In the genomic region with DNA sequence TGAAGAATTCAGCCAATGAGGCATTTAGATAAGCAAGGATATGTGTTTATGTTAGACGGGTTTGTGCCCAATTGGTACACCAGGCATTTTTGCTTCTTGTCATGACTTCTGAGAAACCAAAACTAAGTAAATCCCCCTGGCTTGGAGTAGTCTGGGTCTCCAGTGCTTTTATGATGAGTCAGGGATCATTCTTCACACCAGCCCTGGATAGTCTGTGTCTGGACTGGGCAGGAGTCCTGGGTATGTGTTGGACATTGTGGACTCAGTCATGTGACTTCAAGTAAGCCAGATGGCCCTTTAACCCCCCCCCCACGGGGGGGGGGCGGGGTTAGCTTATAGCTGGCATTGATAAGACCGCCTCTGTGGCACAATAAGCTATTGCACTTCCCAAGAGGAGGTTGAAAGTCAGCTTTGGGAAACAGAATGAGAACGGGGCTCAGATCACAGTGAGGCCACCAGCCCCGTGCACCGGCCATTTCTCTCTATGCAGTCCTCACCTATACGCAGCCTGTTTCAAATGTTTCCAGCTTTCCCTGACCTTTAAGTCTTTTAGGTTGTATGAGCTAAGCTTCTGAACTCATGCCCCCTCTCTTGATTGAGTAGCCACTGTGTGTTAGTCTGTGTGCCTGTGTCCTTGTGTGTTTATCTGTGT, we compare ENCODE assay signal across 7 mouse cellular contexts.
DNase-seq lines count a peak whose midpoint lies in the region; ATAC-seq lines count a peak whose summit lies in the region.
"Not testable (repeated sequence)": the region's sequence is repeated elsewhere in the genome, so short reads cannot be mapped to it uniquely, and the experiment has no call there.

No protein-coding gene starts in this region.

- H3K9ac ChIP-seq in embryonic facial prominence, embryonic 14.5 days (ENCODE audit: low read depth, low read length); heart, embryonic 14.5 days (ENCODE audit: low read length); hindbrain, embryonic 16.5 days (ENCODE audit: low read depth, low read length); liver, embryonic 11.5 days (ENCODE audit: low read depth, low read length); midbrain, embryonic 13.5 days (replicated peaks): not testable (repeated sequence)

- ATAC-seq in embryonic facial prominence, embryonic 14.5 days (ENCODE audit: low read depth) = peak; percentile 55; the same call in 1 of the 2 replicates
- peak; percentile 28; the same call in 1 of the 2 replicates for ATAC-seq in heart, embryonic 14.5 days (ENCODE audit: insufficient number of reproducible peaks, insufficient read depth, low FRiP score, low read depth)
- ATAC-seq in hindbrain, embryonic 16.5 days = 0 out of 2 replicates have a peak, but pooled peaks have one; percentile 42
- ATAC-seq in liver, embryonic 11.5 days (replicated peaks; ENCODE audit: low FRiP score) = not testable (repeated sequence)
- ATAC-seq in midbrain, embryonic 13.5 days = peak; percentile 46; the same call in 1 of the 2 replicates

- not testable (repeated sequence) for H3K36me3 ChIP-seq in embryonic facial prominence, embryonic 14.5 days (ENCODE audit: control insufficient read depth, insufficient read depth, low read length); heart, embryonic 14.5 days (ENCODE audit: control insufficient read depth, insufficient read depth, low read length); hindbrain, embryonic 16.5 days (ENCODE audit: control insufficient read depth, insufficient read depth, low read length); liver, embryonic 11.5 days (ENCODE audit: control insufficient read depth, insufficient read depth, low read length); midbrain, embryonic 13.5 days

- H3K4me3 ChIP-seq in embryonic facial prominence, embryonic 14.5 days (ENCODE audit: low read depth, low read length); heart, embryonic 14.5 days (ENCODE audit: control insufficient read depth in 1 of 2, insufficient read depth in 1 of 2, low read depth in 1 of 2, low read length in 2 of 2); hindbrain, embryonic 16.5 days (ENCODE audit: low read length); liver, embryonic 11.5 days (ENCODE audit: low read depth, low read length); midbrain, embryonic 13.5 days (replicated peaks): not testable (repeated sequence)

- 68% methylated on average over 8 of the region's 8 CpGs for whole genome bisulfite sequencing in embryonic facial prominence, embryonic 14.5 days
- WGBS in heart, embryonic 14.5 days = 63% methylated on average over 8 of the region's 8 CpGs
- WGBS in hindbrain, embryonic 16.5 days = 68% methylated on average over 8 of the region's 8 CpGs
- WGBS in liver, embryonic 11.5 days = 60% methylated on average over 8 of the region's 8 CpGs
- 69% methylated on average over 8 of the region's 8 CpGs for WGBS in midbrain, embryonic 13.5 days

- intact Hi-C loops in left cerebral cortex, postnatal 4 days (cut with DNase I) = not testable (repeated sequence)

- H3K9me3 ChIP-seq in embryonic facial prominence, embryonic 14.5 days (ENCODE audit: control insufficient read depth, low read length); heart, embryonic 14.5 days (ENCODE audit: control insufficient read depth, low read length); hindbrain, embryonic 16.5 days (ENCODE audit: control insufficient read depth, low read length); liver, embryonic 11.5 days (ENCODE audit: control insufficient read depth, low read length): not testable (repeated sequence)
- H3K9me3 ChIP-seq in midbrain, embryonic 13.5 days = peaks cover 13% of the 10 kb centered on the region; the same call in 1 of the 2 replicates

- H3K4me2 ChIP-seq in embryonic facial prominence, embryonic 14.5 days (ENCODE audit: low read depth, low read length); heart, embryonic 14.5 days (ENCODE audit: low read length); hindbrain, embryonic 16.5 days (ENCODE audit: low read length); liver, embryonic 11.5 days; midbrain, embryonic 13.5 days (replicated peaks): not testable (repeated sequence)

- not testable (repeated sequence) for DNase-seq in embryonic facial prominence, embryonic 14.5 days (ENCODE audit: low spot score)
- DNase-seq in left cerebral cortex, postnatal 4 days = peak; percentile 32
- DNase-seq in liver, embryonic 11.5 days (ENCODE audit: low spot score) = peak; percentile 29
- DNase-seq in retina, embryonic 14.5 days (ENCODE audit: low spot score) = peak; percentile 5

- H3K27me3 ChIP-seq in embryonic facial prominence, embryonic 14.5 days (replicated peaks; ENCODE audit: control insufficient read depth, insufficient read depth, low read length); heart, embryonic 14.5 days (ENCODE audit: control insufficient read depth, insufficient read depth, low read length); hindbrain, embryonic 16.5 days (replicated peaks; ENCODE audit: control insufficient read depth, insufficient read depth, low read length); liver, embryonic 11.5 days (replicated peaks; ENCODE audit: control insufficient read depth, insufficient read depth, low read length); midbrain, embryonic 13.5 days: not testable (repeated sequence)

- H3K27ac ChIP-seq in embryonic facial prominence, embryonic 14.5 days (replicated peaks; ENCODE audit: low read depth, low read length); heart, embryonic 14.5 days (replicated peaks in 1 of 2; ENCODE audit: control insufficient read depth in 1 of 2, insufficient read depth in 1 of 2, low read depth in 2 of 2, low read length in 2 of 2); hindbrain, embryonic 16.5 days (ENCODE audit: low read depth, low read length); liver, embryonic 11.5 days (ENCODE audit: low read depth, low read length); midbrain, embryonic 13.5 days: not testable (repeated sequence)

- H3K4me1 ChIP-seq in embryonic facial prominence, embryonic 14.5 days (ENCODE audit: control insufficient read depth, insufficient read depth, low read length); heart, embryonic 14.5 days (ENCODE audit: control insufficient read depth in 2 of 2, insufficient read depth in 2 of 2, low read length in 2 of 2); hindbrain, embryonic 16.5 days (ENCODE audit: control insufficient read depth, insufficient read depth, low read depth, low read length); liver, embryonic 11.5 days (replicated peaks; ENCODE audit: control insufficient read depth, insufficient read depth, low read length); midbrain, embryonic 13.5 days (replicated peaks): not testable (repeated sequence)
